Mouse (Mus musculus) 416B (cell line): Measurements from ENCODE around the gene 1700113H08Rik.
A peak's percentile ranks its signal among the peaks of the same experiment; 100 is the strongest.

Experiments used
- DNase-seq: peaks from one replicate; pipeline ENCODE4 v3.0.0; 2011; ENCODE audit warnings: low read depth

1700113H08Rik gene

GRCm38 (mm10) chr10:87059447-87059846 is 1.6 kb downstream of the 1700113H08Rik start:
- DNase-seq, result no peak

- no peak for DNase-seq
Observed at GRCm38 (mm10) chr10:87084236-87084635, 26.4 kb downstream of the 1700113H08Rik start.

GRCm38 (mm10) chr10:87087646-87088045 is 29.8 kb downstream of the 1700113H08Rik start:
- DNase-seq, result no peak

GRCm38 (mm10) chr10:87094249-87094648 is 36.4 kb downstream of the 1700113H08Rik start:
- peak; percentile 17 for DNase-seq

GRCm38 (mm10) chr10:87098722-87099121 is 40.9 kb downstream of the 1700113H08Rik start:
- DNase-seq, result no peak

GRCm38 (mm10) chr10:87100668-87101067 is 42.8 kb downstream of the 1700113H08Rik start:
- DNase-seq, result no peak

GRCm38 (mm10) chr10:87101265-87101950 is 43.6 kb downstream of the 1700113H08Rik start:
- no peak for DNase-seq

- no peak for DNase-seq
Observed at GRCm38 (mm10) chr10:87101951-87102320, 44.1 kb downstream of the 1700113H08Rik start.

GRCm38 (mm10) chr10:87102455-87102854 is 44.6 kb downstream of the 1700113H08Rik start:
- DNase-seq, result no peak

- no peak for DNase-seq
Observed at GRCm38 (mm10) chr10:87103286-87103685, 45.4 kb downstream of the 1700113H08Rik start.

- DNase-seq, result no peak
Observed at GRCm38 (mm10) chr10:87107565-87108297, 49.9 kb downstream of the 1700113H08Rik start.

- DNase-seq, result no peak
Observed at GRCm38 (mm10) chr10:87108333-87108732, 50.5 kb downstream of the 1700113H08Rik start.

- no peak for DNase-seq
Observed at GRCm38 (mm10) chr10:87109038-87109771, 51.4 kb downstream of the 1700113H08Rik start.

- no peak for DNase-seq
Observed at GRCm38 (mm10) chr10:87110909-87111308, 53.1 kb downstream of the 1700113H08Rik start.

- no peak for DNase-seq
Observed at GRCm38 (mm10) chr10:87125094-87125493, 67.2 kb downstream of the 1700113H08Rik start.

GRCm38 (mm10) chr10:87126186-87126824 is 68.5 kb downstream of the 1700113H08Rik start:
- peak; percentile 29 for DNase-seq

GRCm38 (mm10) chr10:87151050-87151449 is 93.2 kb downstream of the 1700113H08Rik start:
- no peak for DNase-seq

- DNase-seq, result no peak
Observed at GRCm38 (mm10) chr10:87153731-87154505, 96.1 kb downstream of the 1700113H08Rik start.

GRCm38 (mm10) chr10:87159781-87160180 is 101.9 kb downstream of the 1700113H08Rik start:
- DNase-seq, result no peak

- DNase-seq, result no peak
Observed at GRCm38 (mm10) chr10:87196123-87196756, 138.4 kb downstream of the 1700113H08Rik start.

- DNase-seq, result no peak
Observed at GRCm38 (mm10) chr10:87198720-87199119, 140.9 kb downstream of the 1700113H08Rik start.
